Mouse (Mus musculus) kidney, adult 10 weeks (tissue): ENCODE measurements around the gene Cnfn. TPM values are rescaled to one million over a fixed set of nuclear protein-coding genes. Genes with fewer than 3 reads are reported as not detected.

Source experiments
- polyA plus RNA-seq: library from polyadenylated mRNA; stranded (reverse); fragments of 350-450 nt; fragmentation: Illumina TruSeq; extraction: RNeasy Lipid Tissue Mini Kit (QIAGEN cat#74804); gene quantifications from one replicate; pipeline ENCODE4 v1.2.3, GENCODE M21; 2014; ENCODE audit warnings: low read depth, low replicate concordance

The Cnfn gene
- not detected for polyA plus RNA-seq

DNA sequence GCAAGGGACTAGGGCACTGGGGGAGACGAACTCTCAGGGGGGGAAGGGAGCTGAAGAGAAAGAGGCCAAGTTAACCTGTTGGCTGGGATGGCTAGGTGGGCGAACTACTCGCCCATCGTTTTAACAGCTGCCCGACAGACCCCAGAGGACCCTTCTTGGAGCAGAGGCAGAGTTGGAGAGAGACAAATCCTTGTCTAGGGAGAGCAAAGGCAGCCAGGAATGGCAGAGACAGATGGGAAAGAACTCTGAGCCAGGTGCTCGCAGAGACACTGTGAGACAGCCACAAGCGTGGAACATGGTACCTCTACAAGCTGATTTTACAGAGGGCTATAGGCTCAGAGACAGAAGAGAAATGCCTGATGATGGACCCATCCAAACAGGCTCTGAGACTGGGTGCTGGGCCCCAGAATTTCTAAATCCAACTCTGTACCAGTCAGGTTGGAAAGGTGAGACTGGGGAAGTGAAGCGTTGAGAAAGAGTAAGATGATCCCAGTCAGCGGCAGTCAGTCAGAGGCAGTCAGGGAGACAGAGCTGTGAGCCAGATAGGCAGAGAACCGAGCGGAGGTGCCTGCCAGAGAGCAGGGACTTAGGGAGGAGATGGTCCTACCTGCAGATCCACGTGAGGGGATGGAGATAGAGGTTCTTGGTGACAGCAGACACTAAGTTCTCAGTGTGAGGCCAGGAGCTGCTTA is at the start of gene Cnfn:
TSS of gene Cnfn (minus strand) at position 667 of the 692 bp plus-strand sequence.

DNA sequence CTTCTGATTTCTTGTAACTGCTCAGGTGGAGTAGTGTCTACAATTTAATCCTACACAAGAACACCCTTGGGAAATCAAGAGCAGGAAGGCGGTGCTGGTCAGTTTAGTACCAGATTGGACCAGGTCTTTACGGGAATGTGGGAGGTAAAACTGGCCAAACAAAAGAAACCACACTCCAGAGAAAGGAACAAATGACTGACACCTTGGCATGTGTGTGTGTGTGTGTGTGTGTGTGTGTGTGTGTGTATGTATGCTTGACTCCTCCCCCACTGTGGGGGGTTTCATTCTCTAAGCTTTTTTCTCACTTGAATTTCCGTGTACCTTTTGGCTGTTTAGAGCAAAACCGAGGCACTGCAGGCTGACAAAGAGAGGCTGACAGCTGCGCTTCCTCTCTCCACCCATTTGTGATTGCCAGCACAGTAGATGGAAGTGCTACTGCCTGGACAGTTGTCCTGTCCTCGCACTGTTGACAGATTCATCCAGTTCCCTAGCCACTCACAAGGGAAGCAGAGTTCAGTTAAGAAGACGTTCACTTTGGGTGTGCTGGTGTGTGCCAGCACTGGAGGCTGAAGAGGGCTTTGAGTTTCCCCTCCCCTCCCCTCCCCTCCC is 43.4 kb upstream of the Cnfn start, which contains the start of gene Cxcl17:
TSS of gene Cxcl17 (minus strand) at position 54 of the 609 bp plus-strand sequence.

DNA sequence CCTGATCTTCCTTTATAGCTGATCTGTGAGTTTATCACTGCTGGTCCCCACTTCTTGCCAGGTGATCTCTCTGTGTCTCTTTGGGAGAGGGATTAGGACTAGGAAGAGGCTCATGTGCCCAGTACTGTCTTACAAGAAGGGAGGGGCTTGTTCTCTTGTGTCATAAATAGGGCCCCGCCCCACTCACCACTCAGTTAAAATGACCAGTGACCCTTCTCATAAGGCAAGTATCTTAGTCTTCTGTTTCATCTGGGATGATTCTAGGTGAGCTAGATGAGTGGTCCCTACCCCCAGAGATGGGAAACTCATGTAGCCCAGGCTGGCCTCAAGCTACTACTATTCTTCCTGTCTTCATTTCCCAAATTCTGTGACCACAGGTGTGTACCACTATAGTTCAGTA is 29.1 kb upstream of the Cnfn start, which contains the start of gene Lipe:
TSS of gene Lipe (minus strand) at position 101 of the 400 bp plus-strand sequence.

Other genes starting within 250 kb of the Cnfn start
- gene Pou2f2, start 190.0 kb downstream of the Cnfn start, polyA plus RNA-seq: 0.20 TPM
- gene Dedd2, start 149.1 kb downstream of the Cnfn start, polyA plus RNA-seq: 0.69 TPM
- gene Zfp526, start 148.3 kb downstream of the Cnfn start, polyA plus RNA-seq: 0.69 TPM
- gene Gsk3a, start 131.9 kb downstream of the Cnfn start, polyA plus RNA-seq: 7.7 TPM
- gene Erf, start 119.0 kb downstream of the Cnfn start, polyA plus RNA-seq: 1.3 TPM
- 4.7 TPM for gene Cic, start 102.0 kb downstream of the Cnfn start, polyA plus RNA-seq
- 0.81 TPM for gene Pafah1b3, start 71.7 kb downstream of the Cnfn start, polyA plus RNA-seq
- gene Prr19, start 68.3 kb downstream of the Cnfn start, polyA plus RNA-seq: not detected
- not detected for gene Tmem145, start 63.6 kb downstream of the Cnfn start, polyA plus RNA-seq
- gene Megf8, start 52.6 kb downstream of the Cnfn start, polyA plus RNA-seq: 1.0 TPM
- 0.49 TPM for gene Lipe, start 29.0 kb upstream of the Cnfn start, polyA plus RNA-seq
- gene Cxcl17, start 43.2 kb upstream of the Cnfn start, polyA plus RNA-seq: not detected
- gene Ceacam1, start 107.9 kb upstream of the Cnfn start, polyA plus RNA-seq: 89.5 TPM
- 199 TPM for gene Ceacam2, start 170.1 kb upstream of the Cnfn start, polyA plus RNA-seq
- gene Erich4, start 246.2 kb upstream of the Cnfn start, polyA plus RNA-seq: 6.0 TPM
- 28.8 TPM for gene Dmac2, start 249.7 kb upstream of the Cnfn start, polyA plus RNA-seq